Mouse (Mus musculus) mouse trophoblast stem cell (cell line): ENCODE results near the gene Disp1.

Source experiments
- in situ Hi-C, 2 experiments: fragments of 300-500 bp; cut with MseI, MboI; formaldehyde crosslinking; loops; 2 replicates in 1 of 2; 3 replicates in 1 of 2; pipeline ENCODE4 v1.15.1; 2025

Gene Disp1

DNA sequence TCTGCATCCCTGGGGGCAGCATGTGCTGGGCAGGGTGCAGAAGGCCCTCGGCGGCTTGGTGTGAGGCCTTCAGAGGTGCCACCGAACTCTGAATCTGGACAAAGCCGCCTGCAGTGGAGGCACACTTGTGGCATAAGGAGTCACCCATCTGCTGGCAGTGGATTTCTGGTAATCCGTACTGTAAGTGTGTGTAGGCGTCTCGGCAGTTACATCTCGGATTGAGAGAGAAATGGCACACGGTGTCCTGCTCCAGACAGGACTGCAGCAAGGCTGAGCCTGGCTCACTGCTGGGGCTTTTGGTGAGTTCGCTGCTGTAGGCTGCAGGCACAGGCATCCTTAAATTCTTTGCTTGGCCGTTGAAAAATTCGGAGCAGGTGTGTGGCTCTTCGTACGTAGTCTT, 134.5 kb downstream of the Disp1 start:
- in situ Hi-C loops = no loop called here

DNA sequence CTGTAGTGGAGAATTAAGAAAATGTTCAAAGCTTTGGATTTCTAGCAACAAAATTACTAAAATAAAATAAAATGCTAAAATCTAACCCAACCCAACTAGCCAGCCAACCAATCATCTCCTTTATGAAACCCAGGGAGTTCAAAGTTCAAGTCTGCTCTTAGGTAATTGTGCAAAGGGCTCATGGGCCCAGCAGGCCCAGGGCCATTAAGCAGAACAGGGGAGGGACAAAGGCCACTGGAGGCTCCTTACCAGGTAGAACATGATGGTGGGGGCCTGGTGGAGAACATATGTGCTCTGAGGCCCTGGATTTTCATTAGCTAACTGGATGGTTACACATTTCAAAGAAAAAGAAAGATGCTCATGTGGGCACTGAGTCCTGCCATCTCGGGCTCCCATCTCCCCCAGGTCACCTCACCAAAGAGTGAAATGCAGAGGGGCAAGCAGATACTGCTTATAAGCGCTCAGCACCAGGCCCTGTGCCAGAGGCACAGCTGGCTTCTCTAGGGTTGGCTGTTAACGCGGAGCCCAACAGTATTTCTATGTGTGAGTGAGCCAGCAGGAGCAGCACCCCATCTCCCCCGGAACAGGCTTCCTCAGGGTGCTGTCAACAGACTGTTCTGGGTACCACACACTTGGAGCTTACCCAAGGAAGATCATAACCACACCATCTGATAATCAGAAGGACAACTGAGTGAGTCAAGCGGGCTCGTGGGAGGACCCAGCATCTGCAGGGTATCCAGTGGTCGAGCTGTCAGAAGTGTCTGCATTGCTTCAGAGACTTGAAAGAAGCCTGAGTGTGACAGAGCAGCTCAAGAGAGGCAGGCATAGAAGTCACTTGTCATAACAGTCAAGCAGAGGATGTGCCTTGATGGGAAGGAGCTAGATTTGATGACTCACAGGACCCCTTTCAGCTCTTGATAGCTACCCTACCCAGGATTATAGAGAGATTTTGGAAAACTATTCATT, 137.0 kb downstream of the Disp1 start:
- in situ Hi-C loops = no loop called here

DNA sequence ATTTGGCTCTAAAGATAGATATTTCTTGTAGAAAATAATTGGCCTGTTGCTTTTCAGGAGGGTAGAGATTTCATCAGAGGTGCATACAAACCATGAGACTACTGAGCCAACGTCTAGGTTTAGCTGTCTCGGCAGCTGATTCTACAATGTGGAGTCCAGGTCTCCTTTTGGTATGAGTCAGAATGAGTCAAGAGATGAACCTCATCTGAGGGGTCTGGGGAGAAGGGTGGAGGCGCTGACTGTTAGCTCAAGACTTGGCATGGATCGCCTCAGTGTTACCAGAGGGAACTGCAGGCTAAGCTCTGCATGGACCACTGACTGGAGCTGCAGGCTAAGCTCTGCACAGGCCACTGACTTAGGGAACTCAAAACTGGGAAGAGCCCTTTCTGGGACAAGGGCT, 138.9 kb downstream of the Disp1 start:
- in situ Hi-C loops = no loop called here

DNA sequence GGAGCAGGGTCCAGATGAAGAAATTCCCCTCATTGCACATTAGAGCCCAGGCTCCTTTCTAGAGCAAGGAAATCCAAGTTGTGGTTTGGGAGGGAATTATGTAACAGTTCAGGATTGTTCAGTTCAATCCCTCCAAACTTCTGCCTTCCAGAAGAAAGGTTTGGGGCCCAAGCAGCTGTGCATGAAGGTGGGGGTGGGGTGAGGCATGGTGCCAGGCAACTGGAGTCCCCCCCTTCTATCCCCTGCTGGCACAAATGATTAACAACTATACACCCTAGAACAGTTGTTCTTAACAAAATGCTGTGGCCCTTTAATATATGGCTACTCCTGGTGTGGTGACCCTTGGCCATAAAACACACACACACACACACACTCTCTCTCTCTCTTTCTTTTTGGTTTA, 140.2 kb downstream of the Disp1 start:
- in situ Hi-C loops = no loop called here

DNA sequence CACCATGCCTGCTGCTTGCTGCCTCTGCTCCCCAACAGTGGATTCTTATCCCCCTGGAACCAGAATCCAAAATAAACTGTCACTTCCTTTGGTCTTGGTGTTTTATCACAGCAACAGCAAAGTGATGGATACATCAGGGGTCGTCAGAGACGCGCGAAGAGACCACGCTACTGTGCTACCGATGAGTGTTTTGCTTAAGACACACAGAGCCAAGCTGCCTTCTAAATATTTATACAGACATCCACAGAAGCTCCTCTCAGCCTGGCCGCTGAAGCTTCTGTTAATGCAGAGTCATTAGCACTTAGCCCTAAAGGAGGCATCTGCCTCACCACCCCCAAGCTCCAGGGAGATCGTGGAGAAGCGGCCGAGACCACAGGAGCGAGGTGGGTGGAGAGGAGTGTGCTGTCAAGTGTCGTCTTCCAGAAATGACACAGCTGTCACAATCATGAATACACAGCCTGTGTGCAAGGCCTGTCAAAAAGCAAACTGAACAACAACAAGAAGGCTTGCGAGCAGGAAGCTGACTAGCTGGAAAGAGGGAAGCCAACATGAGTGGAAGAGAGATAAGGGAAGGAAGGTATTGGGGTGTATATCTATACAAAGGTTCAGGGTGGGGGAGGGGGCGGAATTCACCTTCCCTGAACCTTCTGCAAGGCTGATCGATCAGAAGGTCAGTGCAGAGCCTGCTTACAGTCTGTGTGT, 146.1 kb downstream of the Disp1 start:
- in situ Hi-C loops = no loop called here

DNA sequence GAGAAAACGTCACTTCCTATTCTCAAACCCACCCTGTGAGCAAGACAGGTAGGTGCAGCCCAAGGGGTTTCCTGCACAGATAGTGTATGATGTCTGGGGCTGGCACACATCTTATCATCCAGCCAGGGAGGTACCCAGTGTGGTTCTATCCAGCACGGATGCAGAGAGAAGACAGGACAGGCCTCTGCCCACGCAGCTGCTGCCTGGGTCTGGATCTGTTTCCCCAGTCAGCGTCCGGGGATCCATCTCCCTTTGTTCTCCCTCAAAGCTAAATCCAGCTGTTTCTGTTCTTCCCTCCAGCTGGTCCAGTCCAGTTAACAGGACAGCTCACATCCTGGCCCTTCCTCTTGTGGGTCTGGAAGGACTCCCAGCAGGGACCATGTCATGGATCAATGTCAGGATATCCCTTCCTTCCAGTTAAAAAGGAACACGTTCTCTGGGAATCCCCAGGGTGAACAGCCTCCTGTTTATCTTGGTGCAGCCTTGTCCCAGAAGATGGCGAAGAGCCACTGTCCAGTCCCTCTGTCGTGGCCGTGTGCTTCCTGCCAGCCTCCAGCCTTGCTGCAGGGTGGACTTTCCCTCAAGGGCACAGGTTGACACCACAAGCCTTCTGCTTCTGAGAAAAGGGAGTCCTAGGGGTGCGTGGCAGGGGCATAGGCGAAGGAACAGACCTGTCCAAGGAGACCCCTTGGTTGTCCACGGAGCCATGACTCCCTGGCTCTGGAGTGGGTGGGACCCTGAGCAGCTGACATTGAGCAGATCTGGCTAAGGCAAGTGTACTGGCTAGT, 148.9 kb downstream of the Disp1 start:
- in situ Hi-C loops = no loop called here

DNA sequence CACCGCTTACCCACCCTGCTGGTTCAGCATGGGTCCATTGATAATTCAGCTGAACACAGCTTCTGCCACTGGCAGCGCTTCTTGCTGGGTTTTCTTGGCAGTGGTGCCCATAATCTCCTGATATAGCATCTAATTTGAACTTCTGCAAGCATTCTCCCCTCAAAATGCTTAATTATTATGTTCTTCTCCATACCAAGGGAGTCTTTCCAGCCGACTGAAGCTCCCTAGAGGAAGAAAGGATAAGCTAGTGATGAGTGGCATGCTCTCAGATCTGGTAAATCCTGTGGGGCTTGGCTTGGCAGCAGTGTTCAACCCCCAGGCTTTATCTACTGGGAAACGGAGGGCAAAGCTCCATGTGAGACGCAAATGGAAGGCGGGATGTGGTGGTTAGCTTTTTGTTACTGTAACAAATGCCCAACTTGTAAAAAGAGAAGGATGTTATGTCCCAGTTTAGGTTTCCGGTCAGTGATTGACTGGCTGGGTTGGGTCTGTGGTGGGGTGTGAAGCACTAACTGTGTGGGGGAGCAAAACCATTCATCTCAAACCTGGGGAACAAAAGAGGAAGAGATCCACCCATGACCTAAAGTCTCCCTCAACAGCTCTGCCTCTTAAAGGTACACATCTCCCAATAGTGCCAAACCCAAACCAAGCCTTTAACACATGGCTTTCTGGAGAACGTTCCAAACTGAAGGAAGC, 151.2 kb downstream of the Disp1 start:
- in situ Hi-C loops = no loop called here

DNA sequence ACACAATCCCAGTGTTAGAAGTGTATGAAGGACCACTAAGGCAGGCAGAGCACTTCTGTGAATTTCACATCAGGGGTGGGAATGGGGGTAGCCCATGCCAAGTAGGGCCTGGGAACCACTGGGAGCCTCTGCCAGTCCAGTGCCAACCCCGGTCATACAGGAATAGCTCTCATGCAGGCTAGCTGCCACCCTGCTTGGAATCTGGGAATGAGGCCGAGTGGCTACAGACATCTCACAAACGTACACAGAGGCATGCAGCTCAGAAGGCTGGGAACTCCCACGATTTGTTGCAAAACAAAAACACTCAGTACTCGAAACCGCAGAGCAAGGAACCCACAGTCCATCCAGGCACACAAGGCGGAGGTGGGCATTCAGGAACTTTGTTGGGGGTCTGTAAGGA, 153.5 kb downstream of the Disp1 start:
- in situ Hi-C loops = no loop called here

DNA sequence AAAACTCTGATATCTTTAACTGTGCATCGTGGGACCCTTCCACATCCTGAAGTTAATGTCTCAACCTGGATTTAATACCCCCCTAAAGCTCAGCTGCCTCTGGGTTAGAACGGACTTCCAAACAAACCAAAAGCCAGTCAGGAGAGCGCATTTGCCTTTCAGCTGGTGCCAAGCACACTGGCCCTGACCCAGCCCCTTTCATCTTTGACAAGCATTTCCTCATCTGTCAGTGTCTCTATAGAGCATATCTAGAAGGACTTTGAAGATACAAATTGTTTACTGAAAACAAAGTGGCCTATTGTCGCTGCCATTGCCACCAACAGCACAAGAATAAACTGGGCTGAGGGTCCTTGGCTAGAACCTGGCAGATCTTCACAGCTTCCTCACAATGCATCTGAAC, 154.3 kb downstream of the Disp1 start:
- in situ Hi-C loops = no loop called here

DNA sequence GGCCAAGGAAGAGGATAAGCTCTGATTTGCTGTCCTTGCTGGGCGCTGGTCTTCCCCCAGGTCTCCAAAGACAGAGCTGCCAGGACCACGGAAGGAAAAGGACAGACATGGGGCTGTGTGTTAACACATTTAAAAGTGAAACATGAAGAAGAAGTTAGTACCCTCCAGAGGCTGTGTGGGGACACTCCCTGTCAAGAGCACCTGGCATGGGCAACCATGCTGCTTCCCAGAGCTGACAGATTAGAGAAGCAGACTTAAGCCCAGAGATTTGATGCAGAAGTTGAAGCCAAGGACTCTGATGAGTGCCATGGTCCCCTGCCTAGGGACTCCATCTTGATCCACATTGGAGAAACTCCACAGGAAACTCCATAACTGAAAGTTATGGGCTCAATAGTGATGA, 160.7 kb downstream of the Disp1 start:
- in situ Hi-C loops = no loop called here

DNA sequence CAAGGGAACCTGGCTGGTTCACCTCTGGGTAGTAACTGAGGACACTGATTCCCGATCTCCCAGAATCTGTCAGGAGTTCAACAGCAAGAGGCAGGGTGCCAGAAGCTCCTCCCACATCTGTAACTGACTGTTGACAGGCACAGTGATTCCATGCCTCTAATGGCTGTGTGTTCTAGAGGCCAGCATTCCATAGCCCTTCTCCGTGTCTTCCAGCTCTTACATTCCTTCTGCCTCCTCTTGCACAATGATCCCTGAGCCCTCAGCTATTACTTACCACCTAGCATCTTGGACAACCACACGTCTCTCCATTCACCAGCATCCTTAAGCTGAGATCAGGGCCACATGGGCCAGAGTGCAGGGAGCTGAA, 165.1 kb downstream of the Disp1 start:
- in situ Hi-C loops = no loop called here

DNA sequence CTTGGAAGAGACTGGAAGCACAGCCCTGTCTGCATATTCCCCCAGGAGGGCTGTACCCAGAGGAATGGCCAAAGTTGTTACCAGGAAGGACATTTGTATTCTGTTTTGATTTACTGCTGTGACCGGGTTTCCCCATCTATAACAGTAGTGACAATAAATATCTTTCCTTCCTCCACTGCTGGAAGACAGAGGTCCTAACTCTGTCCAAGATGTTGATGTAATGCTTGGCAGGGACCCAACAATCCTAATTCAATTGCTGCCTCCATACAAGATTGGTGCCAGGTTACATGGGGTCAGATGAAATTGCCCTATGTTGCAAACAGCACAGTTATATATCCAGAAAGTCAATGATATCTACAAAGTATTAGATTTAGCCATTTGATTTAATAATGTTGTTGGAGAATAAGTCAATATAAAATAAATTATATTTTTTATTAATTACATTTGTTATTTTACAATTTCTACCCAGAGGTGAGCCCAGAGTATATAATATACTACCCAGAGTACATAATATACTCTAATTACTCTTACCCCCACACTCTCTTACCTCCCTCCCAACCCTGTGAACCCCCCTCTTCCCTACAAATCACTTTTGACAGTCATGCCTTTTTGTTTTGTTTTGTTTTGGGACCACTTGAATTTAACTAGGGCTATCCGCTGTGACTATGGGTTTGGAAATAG, 165.6 kb downstream of the Disp1 start:
- in situ Hi-C loops = no loop called here

DNA sequence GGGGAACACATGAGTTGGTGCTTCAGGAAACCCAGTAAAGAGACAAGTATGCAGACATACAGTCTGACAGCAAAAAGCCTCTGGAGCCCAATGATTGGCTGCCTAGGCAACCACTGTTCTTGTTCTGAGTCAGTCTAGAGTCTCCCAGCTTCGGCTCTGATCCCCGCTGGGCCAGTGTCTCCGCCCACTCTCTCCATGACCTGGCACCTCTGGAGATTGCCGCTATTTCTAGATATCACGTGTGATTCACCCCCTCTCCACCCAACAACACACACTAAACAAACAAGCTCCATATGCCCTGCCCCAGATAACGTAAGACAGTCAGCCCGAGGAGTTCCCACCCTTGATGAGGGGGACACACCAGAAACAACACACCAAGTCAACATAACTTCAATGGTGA, 168.7 kb downstream of the Disp1 start:
- in situ Hi-C loops = no loop called here

DNA sequence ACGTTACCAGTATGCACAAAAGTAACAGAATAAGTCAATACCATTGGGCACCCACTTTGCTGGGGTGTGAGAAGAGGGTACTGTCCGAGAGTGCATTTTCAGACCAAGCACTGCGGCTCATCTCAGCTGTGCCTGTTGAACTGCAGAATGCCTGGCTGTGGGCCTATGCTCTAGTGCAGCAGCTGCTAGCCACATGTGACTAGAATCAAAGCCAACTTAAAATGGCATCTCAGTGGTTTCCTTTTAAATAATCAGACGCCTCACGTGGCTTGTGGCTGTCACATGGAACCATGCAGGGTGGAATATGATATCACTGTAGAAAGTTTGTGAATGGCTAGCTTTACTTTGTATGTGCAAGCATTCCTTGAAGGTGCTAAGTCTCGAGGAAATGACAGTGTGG, 172.0 kb downstream of the Disp1 start:
- in situ Hi-C loops = no loop called here

DNA sequence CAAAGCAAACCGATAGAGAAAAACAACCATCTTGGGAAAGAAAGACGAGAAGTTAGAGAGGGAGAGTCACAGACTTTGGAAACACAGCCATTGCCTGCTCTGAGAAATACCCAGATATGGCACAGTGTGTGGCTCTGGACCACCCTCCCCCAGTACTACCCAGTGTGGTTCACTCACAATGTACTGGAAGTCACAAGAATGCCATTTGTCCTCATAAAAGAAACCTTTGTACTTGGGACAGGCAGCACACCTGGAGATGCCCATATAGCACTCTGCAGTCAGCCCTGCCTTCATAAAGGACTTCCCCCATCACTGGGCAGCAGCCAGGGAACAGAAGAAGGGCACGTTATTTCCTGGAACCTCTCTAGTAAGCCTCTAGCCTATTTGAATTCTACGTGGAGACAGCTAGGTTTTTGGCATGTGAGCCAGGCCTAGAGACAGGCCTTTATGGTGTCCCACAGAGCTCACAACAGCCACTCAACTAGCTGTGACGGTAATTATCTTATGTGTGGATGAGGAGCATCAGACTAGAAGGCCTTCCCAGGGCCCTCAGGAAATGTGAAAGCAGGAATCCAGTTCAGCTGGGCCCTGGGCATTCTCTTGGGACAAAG, 173.3 kb downstream of the Disp1 start:
- in situ Hi-C loops = no loop called here

DNA sequence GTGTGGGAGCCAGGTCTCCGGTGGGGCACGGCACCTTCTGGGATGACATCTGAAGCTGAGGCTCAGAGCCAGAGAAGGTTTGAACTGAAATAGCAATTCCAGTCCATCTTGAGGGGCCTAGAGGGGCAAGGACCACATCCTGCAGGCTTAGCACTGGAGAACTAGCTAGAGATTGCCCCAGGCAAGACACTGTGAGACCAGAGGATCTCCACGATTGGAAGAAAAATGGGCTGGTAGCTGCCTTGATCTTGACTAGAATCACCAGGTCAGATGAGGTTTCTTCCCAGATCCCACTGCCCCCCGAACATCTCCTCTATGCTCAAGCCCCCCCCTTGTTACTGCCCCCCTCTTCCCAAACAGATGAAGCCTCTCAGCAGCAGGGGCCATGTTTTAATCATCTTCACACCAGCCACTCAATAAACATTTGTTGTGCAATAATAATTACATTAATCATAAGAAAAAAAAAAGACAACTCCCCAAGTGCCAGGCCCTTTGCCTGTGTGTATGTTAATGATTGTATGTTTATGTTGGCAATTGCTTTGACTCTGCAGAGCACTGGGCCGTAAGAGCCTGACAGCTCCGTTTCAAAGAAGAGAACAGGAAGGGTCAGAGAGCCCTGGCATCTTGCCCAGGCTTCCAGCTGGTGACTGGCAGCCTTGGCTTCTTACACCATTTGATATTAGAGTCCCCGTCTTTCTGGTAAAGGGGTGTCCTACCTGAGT, 174.0 kb downstream of the Disp1 start:
- in situ Hi-C loops = no loop called here

DNA sequence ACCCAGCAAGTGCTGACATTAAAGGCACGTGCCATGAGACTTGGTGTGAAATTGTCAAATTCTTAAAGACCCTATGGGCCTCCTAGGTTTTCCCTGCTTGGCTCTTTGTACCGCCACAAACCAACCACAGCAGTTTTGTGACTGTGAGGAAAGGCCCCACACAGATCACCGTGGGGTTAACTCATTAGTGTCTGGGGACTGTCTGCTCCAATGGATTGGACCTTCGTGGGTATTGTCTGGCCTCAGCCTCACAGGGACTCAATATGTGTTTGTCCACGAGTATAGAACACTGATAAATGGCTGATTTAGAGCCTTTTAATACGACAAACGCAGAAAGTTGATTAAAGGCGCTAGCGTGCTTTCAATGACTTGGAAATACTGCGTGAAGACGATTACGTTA, 175.2 kb downstream of the Disp1 start:
- in situ Hi-C loops = no loop called here

DNA sequence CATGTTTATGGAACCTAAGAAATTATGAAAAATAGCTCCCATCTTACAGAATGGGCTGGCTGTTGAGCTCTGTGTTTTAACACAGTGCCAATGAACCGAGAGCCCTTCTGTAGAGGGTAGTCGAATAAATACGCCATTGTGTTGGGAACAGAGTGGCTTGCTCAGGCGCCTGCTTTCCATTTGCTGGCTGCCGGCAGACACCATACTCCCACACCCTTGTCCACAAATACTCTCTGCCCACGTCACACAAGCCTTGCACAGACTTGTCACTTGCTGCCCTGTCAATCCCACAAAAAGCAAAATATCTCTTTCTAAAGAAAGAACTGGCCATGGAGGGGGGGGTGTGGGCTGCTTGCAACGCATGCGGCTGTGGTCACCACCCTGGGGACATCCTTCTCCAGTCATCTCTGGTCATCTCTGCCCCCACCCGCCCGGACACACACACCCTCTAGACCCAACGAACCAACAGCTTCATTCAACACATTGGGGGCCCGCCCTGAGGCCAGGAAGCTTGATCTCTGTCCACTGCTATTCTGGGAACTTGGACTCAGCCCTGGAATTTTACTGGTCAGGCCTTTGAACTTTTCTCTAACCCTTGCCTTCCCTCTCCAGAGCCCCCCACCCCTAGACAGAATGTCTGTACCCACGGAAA, 178.0 kb downstream of the Disp1 start:
- in situ Hi-C loops = no loop called here

DNA sequence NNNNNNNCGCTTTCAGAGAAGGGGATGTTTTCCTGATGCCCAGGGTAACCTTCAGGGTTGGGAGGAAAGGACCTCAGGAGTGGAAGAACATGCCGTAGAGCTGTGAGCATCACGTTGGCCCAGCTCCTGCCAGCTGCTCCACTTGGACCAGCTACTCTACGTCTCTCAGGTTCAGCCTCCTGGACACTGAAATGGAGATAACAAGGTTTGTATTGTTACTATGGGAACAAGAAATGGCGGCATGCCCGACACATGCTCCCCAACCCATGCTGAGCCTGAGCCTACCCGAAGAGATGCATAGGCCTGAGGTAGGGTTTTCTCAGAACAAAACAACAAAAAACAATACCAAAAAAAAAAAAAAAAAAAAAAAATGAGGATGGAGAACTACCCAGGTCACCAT, 179.6 kb downstream of the Disp1 start:
- in situ Hi-C loops = no loop called here
